Mouse (Mus musculus): Measurements from ENCODE around the gene Srf.

GRCm38 (mm10) chr17:46578650-46579049 lies 22.7 kb upstream of the Srf start:
- TF ChIP-seq POLR2A (IDR thresholded peaks at IDR 0.05; ENCODE audit: extremely low read depth, insufficient read depth, low read length) (no peak), CTCF (IDR thresholded peaks at IDR 0.05; ENCODE audit: extremely low read depth, insufficient read depth, low read length) (no peak)

Measured in cortical plate, adult 2 months (tissue).